Mouse (Mus musculus): Measurements from ENCODE around the gene Plpp1.

The Plpp1 gene

DNA sequence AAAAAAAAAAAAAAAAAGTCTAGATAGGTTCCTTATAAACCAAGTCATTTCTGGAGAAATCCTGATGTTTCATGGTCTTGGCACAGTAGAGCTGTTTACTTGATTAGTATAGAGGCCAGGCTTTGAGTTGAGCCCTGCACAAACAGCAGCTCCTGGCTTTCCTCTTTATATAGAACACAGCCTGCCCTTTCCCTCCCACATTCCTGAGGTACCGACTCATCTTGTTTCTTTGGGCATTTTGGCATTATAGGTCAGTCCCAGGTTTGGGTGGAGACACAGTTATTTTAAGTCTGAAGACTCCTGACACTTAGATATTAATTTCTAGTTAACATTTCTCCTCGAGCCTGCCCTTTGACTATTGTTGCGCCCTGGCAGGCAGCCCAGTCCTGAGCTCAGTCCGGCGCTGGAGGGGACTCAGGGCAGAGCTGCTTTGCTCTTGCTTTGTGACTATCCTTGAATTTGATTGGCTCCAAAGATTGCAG is 61.3 kb downstream of the Plpp1 start:
- DNase-seq (ENCODE audit: low read depth) = peak; percentile 64

DNA sequence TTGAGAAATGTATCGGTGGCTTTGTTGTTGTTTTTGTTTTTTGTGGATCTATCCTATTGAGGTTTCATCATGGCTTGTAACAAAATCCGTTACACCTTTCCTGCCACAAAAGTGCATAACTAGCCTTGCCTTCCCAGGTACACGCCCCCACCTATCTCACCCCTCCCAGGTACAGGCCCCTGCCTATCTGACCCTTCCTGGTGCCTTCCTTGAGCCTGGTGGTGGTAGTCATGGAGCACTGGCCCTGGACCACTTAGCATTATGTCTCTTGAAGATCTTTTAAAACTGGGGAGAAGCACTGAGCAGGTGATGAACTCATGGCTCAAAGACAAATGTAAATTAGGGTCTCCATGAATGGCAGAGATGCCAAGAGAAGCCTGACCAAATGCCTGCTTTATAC is 61.8 kb downstream of the Plpp1 start:
- DNase-seq (ENCODE audit: low read depth) = no peak

GRCm38 (mm10) chr13:112862978-112863677 is 62.5 kb downstream of the Plpp1 start:
- DNase-seq (ENCODE audit: low read depth) = no peak

- no peak for DNase-seq (ENCODE audit: low read depth)
These were observed 66.2 kb downstream of the Plpp1 start for GRCm38 (mm10) chr13:112866782-112867181.

- no peak for DNase-seq (ENCODE audit: low read depth)
These were observed 66.8 kb downstream of the Plpp1 start for GRCm38 (mm10) chr13:112867381-112867780.

DNA sequence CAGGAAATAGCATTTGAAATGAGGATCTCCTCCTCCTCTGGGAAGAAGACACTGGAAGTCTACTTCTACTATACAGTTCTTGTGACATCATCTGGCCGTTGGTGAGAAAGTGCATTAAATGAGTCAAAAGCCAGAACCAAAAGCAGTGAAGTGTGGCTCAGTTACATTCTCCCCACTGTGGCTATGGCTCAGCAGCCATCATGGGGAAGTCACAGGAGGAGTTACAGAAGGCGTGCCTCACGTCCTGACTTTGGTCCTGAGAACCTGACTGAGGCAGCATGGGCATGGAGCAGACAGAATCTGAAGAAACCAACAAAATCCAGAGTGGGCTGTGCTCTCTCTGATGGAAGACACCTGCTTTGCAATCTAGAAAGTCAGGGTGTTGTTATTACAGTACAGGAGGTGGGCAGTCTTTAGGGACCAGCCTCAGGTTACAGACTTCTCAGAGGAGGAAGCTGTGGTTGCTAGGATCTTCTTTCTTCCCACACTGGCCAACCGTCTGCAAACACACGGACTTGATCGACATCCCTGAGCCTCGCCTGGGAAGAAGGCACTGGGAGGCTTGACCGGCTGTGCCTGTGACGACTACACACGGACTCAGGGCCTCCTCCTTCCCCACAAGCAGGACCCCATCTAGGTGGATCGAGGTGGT is 69.6 kb downstream of the Plpp1 start:
- DNase-seq (ENCODE audit: low read depth) = no peak

- peak; percentile 13 for DNase-seq (ENCODE audit: low read depth)
These were observed 71.1 kb downstream of the Plpp1 start for GRCm38 (mm10) chr13:112871500-112872266.

DNA sequence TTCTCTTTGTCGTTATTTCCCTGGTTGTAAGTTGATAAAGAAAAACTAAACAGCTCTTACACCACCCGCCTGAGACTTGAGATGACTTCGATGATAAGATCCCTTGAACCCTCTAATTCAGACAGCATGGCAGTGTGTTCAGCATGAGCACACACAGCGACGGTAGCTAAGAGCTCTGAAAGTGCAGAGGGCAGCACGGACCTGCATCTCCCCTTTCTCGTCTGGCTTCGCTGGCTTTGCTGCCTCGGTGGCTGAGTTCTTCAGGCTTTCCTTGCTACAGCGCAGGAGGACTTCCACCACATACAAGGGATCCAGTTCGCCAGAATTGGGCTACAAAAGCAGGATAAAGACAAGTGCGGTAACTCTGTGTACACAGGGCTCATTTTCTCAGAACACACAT is 86.6 kb downstream of the Plpp1 start:
- DNase-seq (ENCODE audit: low read depth) = no peak

DNA sequence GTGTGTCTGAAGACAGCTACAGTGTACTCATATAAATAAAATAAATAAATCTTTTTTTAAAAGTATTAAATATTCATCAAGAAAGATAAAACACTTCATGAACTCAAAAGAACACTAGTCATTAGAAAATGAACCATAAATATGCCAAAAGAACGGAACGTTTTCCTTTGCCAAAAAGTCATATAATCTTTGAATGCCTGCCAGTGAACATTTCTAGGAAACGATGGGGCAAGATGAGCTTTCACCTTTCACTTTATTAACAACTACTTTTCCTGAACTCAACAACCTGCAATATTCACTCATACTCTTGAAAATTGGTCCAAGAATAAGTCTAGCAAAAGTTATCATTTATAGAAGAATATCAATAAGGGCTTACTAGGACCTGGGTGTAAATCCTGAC is 101.6 kb downstream of the Plpp1 start:
- no peak for DNase-seq (ENCODE audit: low read depth)

- peak; percentile 64 for DNase-seq (ENCODE audit: low read depth)
These were observed 109.1 kb downstream of the Plpp1 start for GRCm38 (mm10) chr13:112909663-112910062.

- no peak for DNase-seq (ENCODE audit: low read depth)
These were observed 109.8 kb downstream of the Plpp1 start for GRCm38 (mm10) chr13:112910434-112910833.

Measured in NIH3T3 (cell line).